Mouse (Mus musculus) frontal cortex, adult 2 months (tissue): Measurements from ENCODE around the gene Il1rl2. TPM values are rescaled to one million over a fixed set of nuclear protein-coding genes. Genes with fewer than 3 reads are reported as not detected.

ENCODE experiments used
- DNase-seq, 2 experiments: peaks; one replicate each; pipeline ENCODE4 v3.0.0; 2022; ENCODE audit warnings: low spot score in 1 of 2; ENCODE audit errors: extremely low spot score in 1 of 2
- polyA plus RNA-seq: library from polyadenylated mRNA; depleted of rRNA; stranded (reverse); fragments of >200 nt; gene quantifications from 2 replicates; pipeline ENCODE4 v1.2.3, GENCODE M21; 2012; rRNA removed

Il1rl2 gene
- polyA plus RNA-seq, 1 experiment = 0.88 TPM

- DNase-seq = no peak
Observed at GRCm38 (mm10) chr1:40376745-40377144, 52.3 kb downstream of the Il1rl2 start.

DNA sequence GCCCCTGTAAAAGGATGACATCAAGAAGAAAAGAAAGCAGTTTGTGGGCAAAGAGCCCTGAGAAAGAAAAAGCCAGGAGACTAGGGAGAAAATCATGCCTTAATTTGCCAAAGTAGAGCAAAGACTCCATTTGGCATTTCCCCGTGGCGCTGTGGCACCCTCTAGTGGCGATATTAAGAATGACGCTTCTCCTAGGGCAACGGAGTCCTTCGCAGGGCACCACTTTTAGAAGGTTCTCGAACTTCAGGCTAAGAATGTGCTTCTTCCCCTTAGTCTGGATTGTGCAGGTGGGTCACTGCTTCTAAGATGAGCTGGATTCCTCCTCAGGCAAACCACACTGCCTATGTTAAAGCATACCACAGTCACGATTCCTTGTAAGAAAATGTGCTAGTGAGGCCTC lies 54.4 kb downstream of the Il1rl2 start:
- DNase-seq = peak in 1 of 2 experiments; percentile 86

DNA sequence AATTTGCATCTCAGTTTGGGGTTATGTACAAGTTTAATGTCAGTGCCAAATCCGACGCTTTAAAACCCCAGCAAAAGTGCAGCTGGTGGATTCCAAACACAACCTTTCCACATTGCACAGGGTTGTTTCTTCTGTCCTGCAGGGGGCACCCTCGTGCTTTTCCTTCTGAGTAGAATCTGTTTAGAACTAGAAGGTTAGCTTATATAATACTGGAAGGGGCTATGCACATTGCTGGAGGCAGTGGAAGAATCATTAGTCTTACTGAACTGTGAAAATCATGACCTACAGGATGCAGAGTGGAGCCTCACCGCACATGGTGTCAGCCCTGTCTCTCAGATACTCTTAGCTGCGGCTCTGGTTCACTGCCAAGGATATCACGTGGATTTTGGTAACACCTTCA lies 55.7 kb downstream of the Il1rl2 start:
- peak; percentile 21 to 89 for DNase-seq

DNA sequence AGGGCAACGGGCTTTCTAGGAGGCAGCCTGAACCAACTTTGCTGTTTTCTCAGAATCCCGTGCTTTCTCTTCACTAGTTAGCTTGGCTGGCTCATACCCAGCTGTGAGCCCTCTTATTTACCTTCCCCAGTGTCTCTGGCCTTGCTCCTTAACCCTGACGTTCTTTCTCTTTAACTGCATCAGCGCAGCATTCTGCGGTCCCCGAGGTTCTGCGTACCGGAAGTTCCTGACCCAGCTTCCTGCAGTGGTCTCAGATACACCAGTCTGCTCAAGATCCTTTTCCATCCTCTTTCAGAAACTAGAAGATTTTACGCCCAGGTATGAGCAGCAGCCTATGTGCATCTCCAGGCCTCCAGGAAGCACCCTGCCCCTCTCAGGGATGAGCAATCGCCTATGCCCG lies 56.6 kb downstream of the Il1rl2 start:
- DNase-seq = no peak

GRCm38 (mm10) chr1:40382841-40383240 lies 58.4 kb downstream of the Il1rl2 start:
- no peak for DNase-seq

GRCm38 (mm10) chr1:40384931-40385545 lies 60.6 kb downstream of the Il1rl2 start:
- no peak for DNase-seq

DNA sequence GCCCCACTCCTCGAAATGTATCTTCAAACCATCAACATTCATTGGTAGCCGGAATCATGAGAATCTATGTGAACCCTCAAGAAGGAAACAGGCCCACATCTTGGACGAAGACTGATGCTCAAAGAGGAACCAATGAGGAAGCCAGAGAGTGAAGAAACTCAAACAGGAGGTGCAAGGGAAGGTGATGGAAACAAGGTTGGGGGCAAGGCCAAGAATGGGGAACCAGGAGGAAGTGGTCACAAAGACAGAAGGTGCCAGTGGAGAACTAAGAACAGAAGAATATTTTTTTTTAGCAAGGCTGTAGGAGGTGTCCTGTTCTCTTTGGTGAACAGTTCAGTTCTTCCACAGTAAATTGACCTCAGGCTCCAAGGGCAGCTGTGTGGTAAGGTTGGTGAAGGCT lies 67.0 kb downstream of the Il1rl2 start:
- DNase-seq = no peak

- DNase-seq = no peak
Observed at GRCm38 (mm10) chr1:40392535-40392934, 68.1 kb downstream of the Il1rl2 start.

- no peak for DNase-seq
Observed at GRCm38 (mm10) chr1:40393214-40393613, 68.8 kb downstream of the Il1rl2 start.

DNA sequence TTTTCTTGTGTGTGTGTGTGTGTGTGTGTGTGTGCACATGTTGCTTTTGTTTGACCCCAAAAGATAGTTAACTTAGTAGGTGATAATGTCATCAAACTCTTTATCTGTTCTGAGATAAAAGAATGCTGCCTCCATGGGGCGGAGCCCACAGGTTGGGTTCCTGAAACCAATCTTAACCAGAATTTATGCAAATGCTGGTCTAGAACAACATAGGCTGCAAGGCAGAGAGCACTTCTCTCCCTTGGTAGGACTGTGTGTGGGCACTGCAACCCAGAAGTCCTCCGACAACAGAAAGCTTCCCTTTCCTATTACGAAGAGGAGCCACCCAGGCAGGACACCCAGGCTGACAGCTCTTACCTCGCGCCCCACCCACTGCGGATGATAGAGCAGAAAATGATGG lies 75.2 kb downstream of the Il1rl2 start:
- no peak for DNase-seq

DNA sequence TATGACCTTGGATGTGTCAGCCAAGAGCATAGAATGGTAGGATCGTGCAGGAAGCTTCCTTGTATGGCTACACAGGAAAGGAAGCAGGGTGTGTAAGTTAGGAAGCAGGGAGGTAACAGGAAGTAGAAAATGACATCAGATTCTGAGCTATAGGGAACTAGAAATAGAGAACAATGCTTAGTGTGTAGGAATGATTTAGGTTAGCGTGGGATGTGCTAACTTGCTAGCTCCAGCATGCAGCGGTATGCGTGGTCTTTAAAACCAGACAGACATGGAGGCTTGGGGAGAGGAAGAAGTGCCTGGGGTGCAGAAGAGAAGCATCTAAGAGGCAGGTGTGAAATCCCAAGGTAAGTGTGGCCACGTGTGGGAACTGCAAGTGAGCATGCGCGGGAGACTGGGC lies 80.3 kb downstream of the Il1rl2 start:
- peak in 1 of 2 experiments; percentile 7 for DNase-seq

DNA sequence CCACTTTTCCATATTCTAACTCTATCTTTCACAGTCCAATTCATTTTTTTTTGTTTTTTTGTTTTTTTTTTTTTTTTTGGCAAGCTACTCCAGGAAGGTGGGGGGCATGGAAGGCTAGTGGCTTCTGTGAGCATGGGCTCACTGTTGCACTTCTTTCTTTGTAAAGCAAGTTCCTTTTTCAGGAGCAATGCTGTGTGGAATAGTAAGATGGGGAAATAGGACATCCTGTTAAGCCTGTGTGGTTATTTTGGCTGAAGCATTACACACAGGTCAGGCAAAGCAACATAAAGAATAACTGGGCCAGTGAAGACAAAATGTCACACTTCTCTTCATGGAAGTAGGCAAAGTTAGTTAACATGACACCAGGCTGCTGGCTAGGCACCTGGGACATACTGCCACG lies 85.5 kb downstream of the Il1rl2 start:
- no peak for DNase-seq

DNA sequence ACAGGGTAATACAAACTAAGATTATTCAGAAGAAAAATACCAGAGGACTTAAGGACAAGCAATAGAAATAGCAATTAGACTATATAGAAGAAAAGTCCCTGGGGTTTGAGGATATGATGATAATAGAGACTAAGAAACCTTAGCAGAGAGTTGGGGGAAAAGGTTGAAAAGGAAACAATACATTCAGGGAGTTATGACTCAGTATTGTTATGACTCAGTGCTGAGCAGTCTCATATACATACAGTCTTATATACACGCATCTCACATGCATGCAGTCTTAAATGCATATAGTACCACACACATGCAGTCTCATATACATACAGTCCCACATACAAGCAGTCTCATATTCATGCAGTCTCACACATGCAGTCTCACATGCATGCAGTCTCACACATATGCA lies 88.6 kb downstream of the Il1rl2 start:
- no peak for DNase-seq

DNA sequence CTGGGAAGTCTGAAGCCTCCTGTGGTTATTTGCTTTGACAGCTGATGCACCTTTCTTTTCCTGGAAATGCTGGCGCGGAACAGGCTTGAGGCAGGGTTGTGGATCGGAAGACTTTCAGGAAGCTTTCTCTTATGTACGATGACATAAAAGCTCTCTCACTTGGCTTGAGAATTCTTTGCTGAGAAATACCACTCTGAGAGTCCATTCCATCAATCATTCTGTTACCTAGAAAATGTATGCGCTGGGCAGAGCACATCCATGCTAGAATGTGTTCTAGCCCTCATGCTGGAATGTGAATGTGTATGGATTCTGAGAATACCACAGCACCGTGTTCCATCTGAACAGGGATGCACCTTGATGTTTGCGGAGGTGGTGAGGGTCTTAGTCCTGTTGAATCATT lies 89.9 kb downstream of the Il1rl2 start:
- DNase-seq = no peak

- no peak for DNase-seq
Observed at GRCm38 (mm10) chr1:40414863-40415656, 90.7 kb downstream of the Il1rl2 start.

GRCm38 (mm10) chr1:40417034-40417433 lies 92.6 kb downstream of the Il1rl2 start:
- DNase-seq = no peak

Other genes starting within 250 kb of the Il1rl2 start
- gene Il1r1, start 99.5 kb upstream of the Il1rl2 start, polyA plus RNA-seq = 1.4 and 1.6 TPM in 2 replicates
- gene Il1rl1, start 105.0 kb downstream of the Il1rl2 start, polyA plus RNA-seq = 0.06 and 0.14 TPM in 2 replicates
- gene Il18r1, start 140.9 kb downstream of the Il1rl2 start, polyA plus RNA-seq = 0.12 and 0.17 TPM in 2 replicates
- gene Il18rap, start 190.8 kb downstream of the Il1rl2 start, polyA plus RNA-seq = 0.02 and 0.06 TPM in 2 replicates